Mouse (Mus musculus) CD4-positive helper T cell, adult 2 months (primary cell): ENCODE measurements at regions not wholly inside any gene's neighbourhood (a gene's known extent, or its start where the extent isn't known, plus 50 kb on each side); places are given as distances from the start of the nearest gene placed in this dataset.

Experiments used
- DNase-seq: peaks from one replicate; pipeline ENCODE4 v3.0.0-alpha.2; 2012; ENCODE audit warnings: low read depth, missing footprints, low spot score

GRCm38 (mm10) chr13:99580296-99580695, 64.0 kb upstream of the Map1b start:
- no peak for DNase-seq

GRCm38 (mm10) chr13:99579596-99580175, 63.3 kb upstream of the Map1b start:
- DNase-seq = no peak

- DNase-seq = no peak
These were observed 61.3 kb upstream of the Map1b start for GRCm38 (mm10) chr13:99577686-99578085.

- DNase-seq = no peak
These were observed 56.7 kb upstream of the Map1b start for GRCm38 (mm10) chr13:99573021-99573420.

- no peak for DNase-seq
These were observed 56.0 kb upstream of the Map1b start for GRCm38 (mm10) chr13:99572381-99572780.
